Mouse (Mus musculus): ENCODE data around the gene Ctnnbip1. TPM values are rescaled to one million over a fixed set of nuclear protein-coding genes. Genes with fewer than 3 reads are reported as not detected.

Gene Ctnnbip1
- polyA plus RNA-seq, 1 experiment from 2014 or later, result 34.7 TPM

GRCm38 (mm10) chr4:149546797-149547444, 28.9 kb downstream of the Ctnnbip1 start:
- Histone ChIP-seq H3K4me3 (no peak overlapping the region), H3K9me3 (replicated peaks) (no peaks in the 10 kb centered on the region), H3K27ac (no peak overlapping the region), H3K4me2 (no peak overlapping the region), H3K4me1 (replicated peaks) (peaks cover 5% of the 10 kb centered on the region), H3K9ac (no peak overlapping the region), H3K36me3 (peaks cover 5% of the 10 kb centered on the region; the same call in 1 of the 2 replicates), H3K27me3 (no peaks in the 10 kb centered on the region)
- ATAC-seq (replicated peaks; ENCODE audit: insufficient number of reproducible peaks, insufficient read depth, low FRiP score, low read depth), result no peak
- WGBS, result 85% methylated on average over 9 of the region's 9 CpGs

- Histone ChIP-seq H3K36me3 (peaks cover 5% of the 10 kb centered on the region; the same call in 1 of the 2 replicates), H3K9me3 (replicated peaks) (no peaks in the 10 kb centered on the region), H3K9ac (no peak overlapping the region), H3K4me3 (no peak overlapping the region), H3K4me2 (no peak overlapping the region), H3K27me3 (no peaks in the 10 kb centered on the region), H3K4me1 (replicated peaks) (0 out of 2 replicates have a peak, but pooled peaks cover 4% of the 10 kb centered on the region), H3K27ac (no peak overlapping the region)
- WGBS, result 75% methylated on average over 6 of the region's 6 CpGs
- ATAC-seq (replicated peaks; ENCODE audit: insufficient number of reproducible peaks, insufficient read depth, low FRiP score, low read depth), result no peak
Observed at GRCm38 (mm10) chr4:149547523-149547922, 29.5 kb downstream of the Ctnnbip1 start.

GRCm38 (mm10) chr4:149549221-149549925, 31.3 kb downstream of the Ctnnbip1 start:
- WGBS, result 63% methylated on average over 9 of the region's 9 CpGs
- Histone ChIP-seq H3K27me3 (no peaks in the 10 kb centered on the region), H3K4me1 (replicated peaks) (no peaks in the 10 kb centered on the region), H3K4me2 (no peak overlapping the region), H3K4me3 (no peak overlapping the region), H3K9me3 (replicated peaks) (no peaks in the 10 kb centered on the region), H3K36me3 (peaks cover 5% of the 10 kb centered on the region; the same call in 1 of the 2 replicates), H3K9ac (no peak overlapping the region), H3K27ac (no peak overlapping the region)
- peak; percentile 67 for ATAC-seq (replicated peaks; ENCODE audit: insufficient number of reproducible peaks, insufficient read depth, low FRiP score, low read depth)

DNA sequence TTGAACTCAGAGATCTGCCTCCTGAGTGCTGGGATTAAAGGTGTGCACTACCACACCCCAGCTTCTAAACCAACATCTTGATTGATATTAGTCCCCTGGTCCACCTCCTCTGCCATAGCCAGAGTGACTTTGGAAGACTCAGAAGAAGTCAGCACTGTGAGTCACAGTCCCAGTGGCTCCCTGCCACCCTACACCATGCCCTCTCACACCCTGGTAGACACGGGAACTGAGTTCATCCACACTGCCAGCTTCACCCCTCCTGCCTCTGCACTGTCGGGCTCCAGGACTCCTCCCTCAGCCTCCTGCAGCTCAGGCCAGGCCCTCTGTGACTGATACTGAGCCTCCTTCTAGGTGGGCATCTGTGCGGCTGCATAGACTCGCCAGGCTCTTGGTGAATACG, 32.8 kb downstream of the Ctnnbip1 start:
- Histone ChIP-seq H3K9ac (no peak overlapping the region), H3K9me3 (replicated peaks) (no peaks in the 10 kb centered on the region), H3K4me1 (replicated peaks) (no peaks in the 10 kb centered on the region), H3K27ac (no peak overlapping the region), H3K36me3 (peaks cover 5% of the 10 kb centered on the region; the same call in 1 of the 2 replicates), H3K27me3 (no peaks in the 10 kb centered on the region), H3K4me2 (no peak overlapping the region), H3K4me3 (no peak overlapping the region)
- 85% methylated on average over 5 of the region's 5 CpGs for WGBS
- no peak for ATAC-seq (replicated peaks; ENCODE audit: insufficient number of reproducible peaks, insufficient read depth, low FRiP score, low read depth)

DNA sequence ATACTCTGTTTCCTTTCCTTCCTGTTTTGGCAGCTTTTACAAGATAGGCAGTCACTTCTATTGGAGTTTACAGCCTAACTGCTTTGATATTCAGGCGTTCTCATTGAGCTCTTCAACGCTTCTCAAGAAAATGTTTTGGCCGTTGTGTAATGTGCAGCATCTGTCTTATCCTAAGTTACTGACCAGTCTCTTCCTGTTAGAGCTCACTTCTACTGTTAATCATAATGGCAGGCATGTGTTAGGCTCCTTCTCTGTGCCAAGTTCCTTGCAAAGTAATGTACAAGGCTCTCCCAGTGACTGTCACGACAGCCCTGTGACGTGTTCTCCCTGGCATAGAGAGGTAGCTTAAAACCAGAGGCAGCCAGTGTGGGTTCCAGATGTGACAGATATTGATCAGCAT, 33.7 kb downstream of the Ctnnbip1 start:
- H3K4me3 ChIP-seq, result no peak overlapping the region
- ATAC-seq (replicated peaks; ENCODE audit: insufficient number of reproducible peaks, insufficient read depth, low FRiP score, low read depth), result no peak
- no peaks in the 10 kb centered on the region for H3K4me1 ChIP-seq (replicated peaks)
- H3K36me3 ChIP-seq, result no peaks in the 10 kb centered on the region
- no peaks in the 10 kb centered on the region for H3K27me3 ChIP-seq
- no peak overlapping the region for H3K9ac ChIP-seq
- H3K9me3 ChIP-seq (replicated peaks), result no peaks in the 10 kb centered on the region
- 76% methylated on average over 5 of the region's 5 CpGs for WGBS
- H3K4me2 ChIP-seq, result no peak overlapping the region
- no peak overlapping the region for H3K27ac ChIP-seq

- no peak overlapping the region for H3K27ac ChIP-seq
- no peaks in the 10 kb centered on the region for H3K27me3 ChIP-seq
- H3K4me3 ChIP-seq, result no peak overlapping the region
- H3K4me2 ChIP-seq, result no peak overlapping the region
- no peaks in the 10 kb centered on the region for H3K9me3 ChIP-seq (replicated peaks)
- H3K36me3 ChIP-seq, result no peaks in the 10 kb centered on the region
- WGBS, result 60% methylated on average over 7 of the region's 7 CpGs
- ATAC-seq (replicated peaks; ENCODE audit: insufficient number of reproducible peaks, insufficient read depth, low FRiP score, low read depth), result no peak
- peaks cover 15% of the 10 kb centered on the region for H3K4me1 ChIP-seq (replicated peaks)
- no peak overlapping the region for H3K9ac ChIP-seq
Observed at GRCm38 (mm10) chr4:149553834-149554233, 35.8 kb downstream of the Ctnnbip1 start.

DNA sequence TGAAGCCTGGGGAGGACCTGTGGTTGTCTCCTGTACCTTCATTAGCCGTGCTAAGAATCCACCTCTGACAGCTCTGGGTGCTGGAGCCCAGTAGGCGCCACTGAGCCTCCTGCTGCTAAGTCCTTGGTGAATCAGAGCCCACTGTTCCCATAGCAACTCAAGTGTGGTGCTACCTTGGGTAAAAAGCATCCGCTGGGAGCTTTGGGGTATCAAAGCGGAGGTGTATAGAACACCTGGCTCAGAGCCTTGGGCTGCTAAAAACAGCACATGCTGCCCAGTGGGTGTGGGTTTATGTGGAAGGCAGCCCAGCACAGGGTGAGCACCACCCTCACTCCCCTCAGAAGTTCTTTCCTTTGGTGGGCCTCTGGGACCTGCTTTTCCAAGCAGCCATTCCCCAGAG, 38.1 kb downstream of the Ctnnbip1 start:
- Histone ChIP-seq H3K9ac (no peak overlapping the region), H3K4me1 (replicated peaks) (peaks cover 18% of the 10 kb centered on the region), H3K4me3 (no peak overlapping the region), H3K36me3 (0 out of 2 replicates have a peak, but pooled peaks cover 5% of the 10 kb centered on the region), H3K27me3 (no peaks in the 10 kb centered on the region), H3K27ac (no peak overlapping the region), H3K9me3 (replicated peaks) (no peaks in the 10 kb centered on the region), H3K4me2 (no peak overlapping the region)
- 86% methylated on average over 4 of the region's 4 CpGs for WGBS
- no peak for ATAC-seq (replicated peaks; ENCODE audit: insufficient number of reproducible peaks, insufficient read depth, low FRiP score, low read depth)

DNA sequence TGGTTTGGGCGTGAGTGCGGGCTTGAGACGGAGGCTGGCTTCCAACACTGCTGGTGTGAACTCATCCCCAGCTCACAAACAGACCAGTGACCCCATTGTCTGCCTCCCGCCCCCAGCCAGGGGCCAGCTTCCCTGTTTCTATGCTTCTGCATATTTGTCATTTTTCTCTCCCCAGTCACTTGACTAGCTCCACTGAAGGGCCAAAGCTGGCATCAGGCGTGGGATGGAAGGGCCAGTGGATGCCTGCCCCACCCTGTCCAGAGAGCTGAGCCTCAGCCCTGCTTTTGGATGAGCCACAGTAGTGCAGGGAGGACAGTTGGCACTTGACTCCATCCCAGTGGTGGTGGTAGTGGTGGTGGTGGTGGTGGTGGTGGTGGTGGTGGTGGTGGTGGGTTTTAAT, 39.9 kb downstream of the Ctnnbip1 start:
- Histone ChIP-seq H3K27me3 (no peaks in the 10 kb centered on the region), H3K36me3 (0 out of 2 replicates have a peak, but pooled peaks cover 5% of the 10 kb centered on the region), H3K4me3 (no peak overlapping the region), H3K9me3 (replicated peaks) (no peaks in the 10 kb centered on the region), H3K4me2 (no peak overlapping the region), H3K4me1 (replicated peaks) (peaks cover 33% of the 10 kb centered on the region), H3K27ac (no peak overlapping the region), H3K9ac (no peak overlapping the region)
- ATAC-seq (replicated peaks; ENCODE audit: insufficient number of reproducible peaks, insufficient read depth, low FRiP score, low read depth), result no peak
- WGBS, result 65% methylated on average over 5 of the region's 5 CpGs

GRCm38 (mm10) chr4:149558389-149558788, 40.4 kb downstream of the Ctnnbip1 start:
- Histone ChIP-seq H3K4me1 (replicated peaks) (peaks cover 38% of the 10 kb centered on the region), H3K27ac (no peak overlapping the region), H3K9me3 (replicated peaks) (no peaks in the 10 kb centered on the region), H3K9ac (no peak overlapping the region), H3K27me3 (no peaks in the 10 kb centered on the region), H3K4me3 (no peak overlapping the region), H3K36me3 (0 out of 2 replicates have a peak, but pooled peaks cover 5% of the 10 kb centered on the region), H3K4me2 (no peak overlapping the region)
- no peak for ATAC-seq (replicated peaks; ENCODE audit: insufficient number of reproducible peaks, insufficient read depth, low FRiP score, low read depth)
- WGBS, result 20% methylated on average over 3 of the region's 3 CpGs

DNA sequence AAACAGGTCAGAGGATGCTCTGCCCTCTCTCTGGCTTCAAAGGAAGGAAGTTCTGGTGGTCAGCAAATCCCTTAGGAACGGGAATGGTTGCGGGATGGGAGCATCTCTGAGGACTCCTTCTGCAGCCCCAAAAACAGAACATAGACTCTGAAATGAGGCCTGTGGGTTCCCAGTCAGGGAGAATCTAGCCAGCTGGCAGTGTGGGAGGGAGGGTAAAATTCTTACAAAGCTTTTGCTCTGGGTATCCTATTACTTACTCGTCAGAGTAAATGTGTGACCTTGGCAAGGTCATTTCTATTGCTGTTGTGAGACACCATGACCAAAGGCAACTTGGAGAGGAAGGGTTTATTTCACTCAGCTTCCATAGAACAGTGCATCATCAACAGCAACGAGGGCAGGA, 43.4 kb downstream of the Ctnnbip1 start:
- Histone ChIP-seq H3K4me2 (no peak overlapping the region), H3K4me3 (no peak overlapping the region), H3K36me3 (0 out of 2 replicates have a peak, but pooled peaks cover 5% of the 10 kb centered on the region), H3K4me1 (replicated peaks) (peaks cover 62% of the 10 kb centered on the region), H3K9me3 (replicated peaks) (no peaks in the 10 kb centered on the region), H3K27me3 (no peaks in the 10 kb centered on the region), H3K27ac (no peak overlapping the region; the same call in 1 of the 2 replicates), H3K9ac (no peak overlapping the region)
- ATAC-seq (replicated peaks; ENCODE audit: insufficient number of reproducible peaks, insufficient read depth, low FRiP score, low read depth), result no peak
- WGBS, result 81% methylated on average over 4 of the region's 4 CpGs

DNA sequence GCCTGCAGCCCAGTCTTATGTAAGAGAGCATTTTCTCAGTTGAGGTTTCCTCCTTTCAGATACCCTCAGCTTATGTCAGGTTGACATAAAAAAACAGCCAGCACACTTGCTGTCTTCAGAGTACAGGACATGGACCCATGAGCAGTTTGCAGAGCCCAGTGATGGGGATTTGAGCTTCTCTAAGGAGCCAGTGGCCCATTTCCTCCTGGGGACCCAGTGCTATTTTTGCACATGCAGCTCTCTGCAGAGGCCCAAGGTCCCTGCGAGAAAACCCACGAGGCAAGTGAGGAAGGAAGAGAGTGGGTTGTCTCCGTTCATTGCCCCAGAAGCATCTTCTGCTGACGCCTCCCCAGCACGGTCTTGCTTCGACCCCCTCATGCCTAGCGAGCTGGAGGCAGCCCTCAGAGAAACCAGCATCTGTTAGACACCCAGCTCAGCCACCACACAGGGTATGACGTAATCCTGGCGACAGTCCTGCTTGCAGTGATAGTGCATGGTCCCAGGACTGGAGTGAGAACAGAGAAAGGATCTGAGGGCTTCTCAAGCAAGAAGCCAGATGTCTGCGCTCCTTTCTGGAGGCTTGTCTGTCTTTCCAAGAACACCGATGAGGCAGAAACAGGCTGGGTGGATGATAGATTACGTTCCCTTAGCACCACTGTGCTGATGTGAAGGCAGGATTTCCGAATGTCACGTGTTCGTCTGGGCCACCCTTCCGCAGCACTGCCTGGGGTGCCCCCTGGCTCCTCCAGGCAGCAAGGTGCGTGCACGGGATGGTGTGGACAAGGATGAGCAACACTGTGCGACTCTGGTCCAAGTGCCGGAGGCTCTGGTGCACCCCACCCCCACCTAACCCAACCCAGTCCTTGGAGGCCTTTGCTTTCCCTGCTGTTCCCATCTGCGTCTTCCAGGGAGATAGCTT, 44.2 kb downstream of the Ctnnbip1 start:
- WGBS, result 39% methylated on average over 21 of the region's 21 CpGs
- ATAC-seq (replicated peaks; ENCODE audit: insufficient number of reproducible peaks, insufficient read depth, low FRiP score, low read depth), result peak; percentile 63
- no peaks in the 10 kb centered on the region for H3K9me3 ChIP-seq (replicated peaks)
- peaks cover 61% of the 10 kb centered on the region for H3K4me1 ChIP-seq (replicated peaks)
- peak overlapping the region; percentile 46 for H3K4me2 ChIP-seq
- H3K27me3 ChIP-seq, result no peaks in the 10 kb centered on the region
- H3K4me3 ChIP-seq, result peak overlapping the region; percentile 13; the same call in 1 of the 2 replicates
- H3K9ac ChIP-seq, result peak overlapping the region; percentile 39
- 0 out of 2 replicates have a peak, but pooled peaks cover 5% of the 10 kb centered on the region for H3K36me3 ChIP-seq
- H3K27ac ChIP-seq, result peak overlapping the region; percentile 76
